Mouse (Mus musculus) heart, embryonic 13.5 days (tissue): Measurements from ENCODE around the gene Rasl12. TPM values are rescaled to one million over a fixed set of nuclear protein-coding genes. Genes with fewer than 3 reads are reported as not detected.

ENCODE experiments used
- ATAC-seq: fragments of 200-750 bp; cut with Nextera tagmentation; 2 replicates; pipeline ENCODE4 v1.8.0; 2017; ENCODE audit warnings: moderate TSS enrichment; ENCODE audit not compliant: insufficient number of reproducible peaks, low FRiP score, low TSS enrichment; ENCODE audit errors: extremely low read depth
- H3K27ac ChIP-seq: fragments of 300-500 bp; sonication (generic); replicated peaks from 2 replicates; pipeline ENCODE4 v1.5.1; 2015; ENCODE audit warnings: moderate library complexity, mild to moderate bottlenecking, inconsistent platforms
- H3K27me3 ChIP-seq: fragments of 300-500 bp; sonication (generic); replicated peaks from 2 replicates; pipeline ENCODE4 v1.6.1; 2015; ENCODE audit warnings: mild to moderate bottlenecking, inconsistent platforms
- H3K36me3 ChIP-seq: fragments of 300-500 bp; sonication (generic); 2 replicates; pipeline ENCODE4 v1.6.1; 2015; ENCODE audit warnings: mild to moderate bottlenecking, inconsistent platforms
- H3K4me1 ChIP-seq: fragments of 300-500 bp; sonication (generic); 2 replicates; pipeline ENCODE4 v1.6.1; 2015; ENCODE audit warnings: inconsistent platforms
- H3K4me2 ChIP-seq: fragments of 300-500 bp; sonication (generic); 2 replicates; pipeline ENCODE4 v1.6.1; 2015; ENCODE audit warnings: inconsistent platforms, mild to moderate bottlenecking, moderate library complexity
- H3K4me3 ChIP-seq: fragments of 300-500 bp; sonication (generic); 2 replicates; pipeline ENCODE4 v1.5.1; 2015; ENCODE audit warnings: moderate library complexity, mild to moderate bottlenecking, inconsistent platforms
- H3K9ac ChIP-seq: fragments of 300-500 bp; sonication (generic); 2 replicates; pipeline ENCODE4 v1.6.1; 2015; ENCODE audit warnings: inconsistent platforms, mild to moderate bottlenecking, moderate library complexity
- H3K9me3 ChIP-seq: fragments of 300-500 bp; sonication (generic); 2 replicates; pipeline ENCODE4 v1.6.1; 2016; ENCODE audit warnings: inconsistent platforms
- WGBS: fragments of 180-500 bp; shearing (Covaris S2); methylation state at CpG from one replicate; pipeline ENCODE4 v1.1.7; 2015; ENCODE audit warnings: mixed read lengths; 5-methylcytosine and 5-hydroxymethylcytosine counted together
- polyA plus RNA-seq: library from polyadenylated mRNA; unstranded; fragments of >200 nt; fragmentation: Nextera tagmentation; extraction: Ambion mirVana; gene quantifications from 2 replicates; pipeline ENCODE4 v1.2.1, GENCODE M21; 2015

Gene Rasl12
- polyA plus RNA-seq, 1 experiment from 2014 or later: 5.0 TPM

- Histone ChIP-seq H3K4me3 (no peak overlapping the region), H3K4me2 (no peak overlapping the region), H3K27me3 (no peaks in the 10 kb centered on the region), H3K4me1 (peaks cover 25% of the 10 kb centered on the region), H3K9ac (no peak overlapping the region), H3K36me3 (0 out of 2 replicates have a peak, but pooled peaks cover 4% of the 10 kb centered on the region), H3K27ac (no peak overlapping the region), H3K9me3 (no peaks in the 10 kb centered on the region)
- WGBS: 87% methylated on average over 2 of the region's 2 CpGs
- no peak for ATAC-seq
These were observed 60.7 kb downstream of the Rasl12 start for GRCm38 (mm10) chr9:65458975-65459374.

- Histone ChIP-seq H3K4me3 (peak overlapping the region; percentile 93), H3K27ac (peak overlapping the region; percentile 87), H3K36me3 (peaks cover 4% of the 10 kb centered on the region), H3K4me2 (peak overlapping the region; percentile 82), H3K27me3 (no peaks in the 10 kb centered on the region), H3K9me3 (no peaks in the 10 kb centered on the region), H3K9ac (0 out of 2 replicates have a peak overlapping the region, but pooled peaks have one; percentile 55), H3K4me1 (peaks cover 25% of the 10 kb centered on the region)
- WGBS: 55% methylated on average over 3 of the region's 3 CpGs
- no peak for ATAC-seq
These were observed 61.9 kb downstream of the Rasl12 start for GRCm38 (mm10) chr9:65460198-65460597.

GRCm38 (mm10) chr9:65460732-65461442, 62.6 kb downstream of the Rasl12 start, which contains the start of gene Spg21:
Gene Spg21 (plus strand): TSS chr9:65460947.
- Histone ChIP-seq H3K4me3 (peak within 1 kb of the TSS; percentile 93), H3K4me2 (peak within 1 kb of the TSS; percentile 82), H3K36me3 (peaks cover 11% of the 10 kb centered on the region), H3K9me3 (no peaks in the 10 kb centered on the region), H3K27me3 (no peaks in the 10 kb centered on the region), H3K9ac (peak within 1 kb of the TSS; percentile 91), H3K4me1 (peaks cover 25% of the 10 kb centered on the region), H3K27ac (peak within 1 kb of the TSS; percentile 87)
- under 1% methylated on average over 53 of the region's 53 CpGs for WGBS
- peak; percentile 94 for ATAC-seq

GRCm38 (mm10) chr9:65462544-65462943, 64.2 kb downstream of the Rasl12 start:
- Histone ChIP-seq H3K27me3 (no peaks in the 10 kb centered on the region), H3K9me3 (no peaks in the 10 kb centered on the region), H3K4me3 (no peak overlapping the region), H3K9ac (no peak overlapping the region), H3K4me1 (peaks cover 25% of the 10 kb centered on the region), H3K27ac (no peak overlapping the region), H3K4me2 (peak overlapping the region; percentile 16; the same call in 1 of the 2 replicates), H3K36me3 (peaks cover 22% of the 10 kb centered on the region)
- ATAC-seq: no peak
- WGBS: 65% methylated on average over 5 of the region's 5 CpGs

GRCm38 (mm10) chr9:65464161-65464560, 65.9 kb downstream of the Rasl12 start:
- Histone ChIP-seq H3K4me1 (peaks cover 25% of the 10 kb centered on the region), H3K27ac (no peak overlapping the region), H3K4me2 (no peak overlapping the region), H3K9ac (no peak overlapping the region), H3K4me3 (no peak overlapping the region), H3K36me3 (peaks cover 27% of the 10 kb centered on the region), H3K9me3 (no peaks in the 10 kb centered on the region), H3K27me3 (no peaks in the 10 kb centered on the region)
- WGBS: 85% methylated on average over 6 of the region's 6 CpGs
- ATAC-seq: no peak

Other genes with a start within 250 kb of the Rasl12 start
- 4.5 and 5.1 TPM in 2 replicates for gene Parp16, start 203.2 kb upstream of the Rasl12 start, polyA plus RNA-seq
- gene Cilp, start 133.3 kb upstream of the Rasl12 start, polyA plus RNA-seq: 0.04 TPM in 1 of 2 replicates, not detected in the other
- gene Clpx, start 104.2 kb upstream of the Rasl12 start, polyA plus RNA-seq: 40.4 and 41.3 TPM in 2 replicates
- gene Pdcd7, start 52.4 kb upstream of the Rasl12 start, polyA plus RNA-seq: 5.3 and 5.9 TPM in 2 replicates
- 0.34 TPM in 1 of 2 replicates, not detected in the other for gene Ubap1l, start 37.5 kb upstream of the Rasl12 start, polyA plus RNA-seq
- gene Kbtbd13, start 6.9 kb upstream of the Rasl12 start, polyA plus RNA-seq: 1.7 and 2.3 TPM in 2 replicates
- not detected in 2 replicates for gene Slc51b, start 24.4 kb downstream of the Rasl12 start, polyA plus RNA-seq
- 11.8 and 15.9 TPM in 2 replicates for gene Mtfmt, start 37.3 kb downstream of the Rasl12 start, polyA plus RNA-seq
- 55.4 and 62.2 TPM in 2 replicates for gene Spg21, start 62.4 kb downstream of the Rasl12 start, polyA plus RNA-seq
- not detected in 2 replicates for gene Ankdd1a, start 121.7 kb downstream of the Rasl12 start, polyA plus RNA-seq
- gene Plekho2, start 181.5 kb downstream of the Rasl12 start, polyA plus RNA-seq: 10.7 and 11.9 TPM in 2 replicates
- gene Pif1, start 188.7 kb downstream of the Rasl12 start, polyA plus RNA-seq: 10.3 and 11.8 TPM in 2 replicates
- gene Rbpms2, start 231.1 kb downstream of the Rasl12 start, polyA plus RNA-seq: 106 and 109 TPM in 2 replicates